Mouse (Mus musculus) mammary gland, adult 2 months (tissue): Measurements from ENCODE around the gene Sdk2. TPM values are rescaled to one million over a fixed set of nuclear protein-coding genes. Genes with fewer than 3 reads are reported as not detected.

Experiments used
- polyA plus RNA-seq: library from polyadenylated mRNA; depleted of rRNA; stranded (reverse); fragments of >200 nt; gene quantifications from 2 replicates; pipeline ENCODE4 v1.2.3, GENCODE M21; 2012; ENCODE audit warnings: low replicate concordance; rRNA removed

Sdk2 gene
- 0.62 and 0.99 TPM in 2 replicates for polyA plus RNA-seq

DNA sequence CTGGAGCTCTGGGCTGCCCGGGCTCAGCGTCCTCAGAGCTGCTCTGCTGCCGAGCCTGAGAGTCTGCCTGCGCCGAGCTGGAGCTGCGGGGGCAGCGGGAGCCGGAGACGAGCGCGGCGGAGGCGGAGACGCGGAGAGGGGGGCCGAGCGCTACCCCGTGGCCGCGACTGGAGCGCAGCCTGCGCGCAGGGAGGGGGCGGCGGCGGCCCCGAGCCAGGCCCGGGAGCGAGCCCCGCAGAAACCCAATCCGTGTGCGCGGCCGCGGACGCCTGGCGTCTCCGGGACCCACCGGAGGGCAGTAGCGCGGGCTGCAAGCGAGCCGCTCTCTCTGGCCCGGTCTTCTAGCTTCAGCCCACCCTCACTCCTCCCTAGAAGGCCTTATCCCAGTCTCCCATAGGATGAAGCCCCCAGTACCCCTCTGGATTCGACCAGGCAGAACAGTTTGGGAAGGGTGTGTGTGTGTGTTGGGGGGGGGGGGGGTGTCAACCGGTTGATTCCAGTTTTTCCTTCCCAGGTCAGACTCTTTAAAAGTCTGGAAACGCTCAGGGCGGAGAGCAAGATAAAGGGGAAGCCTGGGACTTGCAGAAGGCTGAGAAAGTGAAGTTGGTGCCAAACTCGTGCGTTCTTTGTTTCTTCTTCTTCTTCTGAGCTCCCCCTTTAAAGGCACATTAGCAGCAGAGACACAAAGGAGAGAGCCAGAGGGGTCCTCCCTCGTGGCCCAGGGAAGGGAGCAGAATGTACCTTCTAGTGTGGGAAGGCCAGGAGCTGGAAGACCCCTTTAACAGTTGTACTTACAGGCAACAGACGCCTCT lies at the start of gene Sdk2:
TSS of gene Sdk2 (minus strand) at position 96 of the 812 bp plus-strand sequence.

DNA sequence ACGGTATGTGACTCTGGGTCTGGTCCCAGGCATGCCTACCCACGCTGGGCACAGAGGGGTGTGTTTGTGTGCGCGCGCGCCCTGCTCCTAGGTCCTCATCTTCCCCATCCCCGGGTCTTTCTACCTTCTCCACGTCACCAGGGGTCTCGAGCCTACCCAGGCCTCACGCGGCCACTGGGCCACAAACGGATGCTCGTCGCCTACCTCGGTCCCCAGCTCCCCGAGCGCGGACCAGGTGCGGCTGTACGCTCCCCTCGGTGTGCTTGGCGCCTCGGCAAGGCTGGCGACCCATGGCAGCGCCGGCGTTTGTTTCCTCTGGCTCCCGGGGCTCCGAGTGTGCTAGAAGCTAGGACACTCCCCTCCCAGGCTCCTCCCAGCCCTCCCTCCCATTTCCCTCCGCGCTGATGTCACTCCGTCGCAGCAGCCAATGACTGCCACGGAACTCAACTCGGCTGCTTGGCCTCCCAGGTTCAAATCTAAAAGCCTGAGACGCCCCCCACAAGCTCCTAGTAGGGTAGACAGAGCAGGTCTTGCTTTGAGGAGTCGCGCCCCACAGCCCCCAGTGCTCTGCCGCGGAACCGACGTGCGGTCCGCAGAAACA lies 315.3 kb downstream of the Sdk2 start, which contains the start of gene Cdc42ep4:
TSS of gene Cdc42ep4 (minus strand) at position 398 of the 601 bp plus-strand sequence.

